Mouse (Mus musculus): ENCODE results near the gene Slc43a2. TPM values are rescaled to one million over a fixed set of nuclear protein-coding genes. Genes with fewer than 3 reads are reported as not detected.

The Slc43a2 gene
- 38.1 to 64.2 TPM (median 49.5 TPM) in 4 replicates for total RNA-seq (2023; ENCODE audit: inconsistent age)

GRCm38 (mm10) chr11:75531469-75532242, at the start of gene Slc43a2:
Gene Slc43a2, plus strand, starts transcription at chr11:75531694.

GRCm38 (mm10) chr11:75486601-75487285, 44.8 kb upstream of the Slc43a2 start, which contains the start of gene Prpf8:
Gene Prpf8, plus strand, starts transcription at chr11:75486816.

DNA sequence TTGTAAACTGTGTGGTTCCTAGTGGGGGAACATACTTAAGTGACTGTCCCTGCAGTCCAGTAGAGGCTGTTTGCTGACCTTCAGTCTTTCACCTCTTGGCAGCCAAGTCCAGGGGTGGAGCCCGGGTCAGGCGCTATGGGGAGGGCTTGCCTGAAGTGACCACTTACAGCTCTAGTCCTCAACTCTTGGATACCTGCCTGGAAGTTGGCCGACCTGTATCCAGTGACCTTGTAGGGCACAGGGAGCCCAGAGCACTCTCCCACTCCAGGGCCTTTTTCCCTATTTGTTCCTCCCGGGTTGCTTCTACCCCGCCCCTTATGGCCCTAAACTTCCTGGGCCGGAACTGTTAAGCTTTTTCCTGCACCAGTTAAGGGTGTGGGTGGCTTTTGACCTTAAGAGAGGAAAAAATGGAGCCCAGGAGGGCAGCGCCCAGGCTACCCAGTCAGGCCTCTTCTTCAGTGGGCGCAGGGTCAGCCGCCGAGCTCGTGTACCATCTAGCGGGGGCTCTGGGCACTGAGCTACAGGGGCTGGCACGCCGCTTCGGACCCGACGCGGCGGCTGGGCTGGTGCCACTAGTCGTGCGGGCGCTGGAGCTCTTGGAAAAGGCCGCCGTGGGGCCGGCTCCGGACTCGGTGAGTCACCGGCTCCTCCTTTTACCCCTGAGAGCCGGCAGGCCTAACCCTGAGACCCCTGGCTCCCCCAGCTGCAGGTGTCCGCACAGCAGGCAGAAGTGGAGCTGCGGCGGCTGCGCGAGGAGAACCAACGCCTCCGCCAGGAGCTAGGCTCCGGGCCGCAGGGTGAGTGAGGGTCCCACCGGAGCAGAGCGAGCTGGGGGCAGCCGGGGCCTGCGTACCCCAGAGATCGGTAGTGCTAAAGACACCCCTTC, 21.5 kb upstream of the Slc43a2 start, which contains the start of gene Rilp:
TSS of gene Rilp (plus strand) at position 354 of the 886 bp plus-strand sequence.

GRCm38 (mm10) chr11:75513336-75513735, 18.2 kb upstream of the Slc43a2 start, which contains the start of gene Scarf1:
Gene Scarf1, plus strand, starts transcription at chr11:75513540.

DNA sequence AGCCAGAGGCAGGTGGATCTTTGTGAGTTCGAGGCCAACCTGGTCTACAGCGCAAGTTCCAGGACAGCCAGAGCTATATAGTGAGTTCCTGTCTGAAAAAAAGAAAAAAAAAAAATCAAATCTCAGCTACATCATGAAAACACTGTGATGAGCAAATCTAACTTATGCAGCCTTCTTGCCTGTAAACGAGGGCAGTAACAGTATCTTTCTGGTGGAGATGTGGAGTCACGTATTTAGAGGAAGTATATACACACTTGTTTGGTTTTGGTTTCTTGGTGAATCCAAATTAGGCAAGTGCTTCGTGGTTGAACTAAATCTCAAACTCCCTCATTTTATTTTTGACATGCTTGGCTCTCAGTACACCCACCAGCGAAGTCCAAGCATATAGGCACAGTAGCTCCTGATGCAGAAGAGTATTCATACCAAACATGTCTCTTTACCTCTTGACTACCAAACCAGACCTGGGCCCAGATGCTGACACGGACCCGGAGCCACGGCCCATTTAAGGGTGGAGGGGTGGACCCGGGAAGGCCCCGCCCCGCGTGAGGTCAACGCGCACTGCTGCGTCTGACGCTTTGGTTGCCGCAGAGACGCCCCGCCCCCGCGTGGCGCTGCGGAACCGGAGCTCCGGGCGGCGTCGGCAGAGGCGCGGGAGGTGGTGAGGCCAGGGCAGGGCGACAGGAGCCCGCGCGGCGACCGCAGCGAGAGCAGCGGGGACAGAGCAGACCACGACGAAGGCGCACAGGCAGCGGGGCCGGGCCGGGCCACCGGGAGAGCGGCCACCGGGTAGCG, 56.2 kb downstream of the Slc43a2 start, which contains the start of gene Pitpna:
TSS of gene Pitpna (plus strand) at position 605 of the 792 bp plus-strand sequence.

Other genes starting within 250 kb of the Slc43a2 start
- gene Rpa1, start 183.4 kb upstream of the Slc43a2 start, total RNA-seq (2023; ENCODE audit: inconsistent age) = 96.0 to 124 TPM (median 109 TPM) in 4 replicates
- gene Smyd4, start 183.3 kb upstream of the Slc43a2 start, total RNA-seq (2023; ENCODE audit: inconsistent age) = 10.9 to 13.5 TPM (median 12.4 TPM) in 4 replicates
- 0.72 to 1.8 TPM (median 1.3 TPM) in 3 of 4 replicates, not detected in the other for gene Serpinf1, start 109.0 kb upstream of the Slc43a2 start, total RNA-seq (2023; ENCODE audit: inconsistent age)
- gene Serpinf2, start 92.1 kb upstream of the Slc43a2 start, total RNA-seq (2023; ENCODE audit: inconsistent age) = 0.26 to 0.63 TPM (median 0.33 TPM) in 4 replicates
- gene Wdr81, start 77.0 kb upstream of the Slc43a2 start, total RNA-seq (2023; ENCODE audit: inconsistent age) = 44.4 to 54.6 TPM (median 46.7 TPM) in 4 replicates
- gene Tlcd2, start 70.0 kb upstream of the Slc43a2 start, total RNA-seq (2023; ENCODE audit: inconsistent age) = 1.6 to 3.9 TPM (median 2.8 TPM) in 4 replicates
- 222 to 234 TPM (median 231 TPM) in 4 replicates for gene Prpf8, start 44.9 kb upstream of the Slc43a2 start, total RNA-seq (2023; ENCODE audit: inconsistent age)
- 0.69 TPM in 1 of 4 replicates, not detected in the others for gene Rilp, start 21.6 kb upstream of the Slc43a2 start, total RNA-seq (2023; ENCODE audit: inconsistent age)
- 0.19 TPM in 1 of 4 replicates, not detected in the others for gene Scarf1, start 18.2 kb upstream of the Slc43a2 start, total RNA-seq (2023; ENCODE audit: inconsistent age)
- 213 to 240 TPM (median 228 TPM) in 4 replicates for gene Pitpna, start 56.4 kb downstream of the Slc43a2 start, total RNA-seq (2023; ENCODE audit: inconsistent age)
- 99.4 to 121 TPM (median 113 TPM) in 4 replicates for gene Inpp5k, start 99.3 kb downstream of the Slc43a2 start, total RNA-seq (2023; ENCODE audit: inconsistent age)
- 398 to 436 TPM (median 414 TPM) in 4 replicates for gene Myo1c, start 118.8 kb downstream of the Slc43a2 start, total RNA-seq (2023; ENCODE audit: inconsistent age)
- 53.8 to 64.5 TPM (median 58.6 TPM) in 4 replicates for gene Crk, start 147.6 kb downstream of the Slc43a2 start, total RNA-seq (2023; ENCODE audit: inconsistent age)
- gene Ywhae, start 201.2 kb downstream of the Slc43a2 start, total RNA-seq (2023; ENCODE audit: inconsistent age) = 219 to 247 TPM (median 230 TPM) in 4 replicates

Data from B cell, adult (primary cell).